Mouse (Mus musculus) frontal cortex, adult 2 months (tissue): Measurements from ENCODE around the gene Ralgps1. TPM values are rescaled to one million over a fixed set of nuclear protein-coding genes. Genes with fewer than 3 reads are reported as not detected.
"Not testable (repeated sequence)": the region's sequence is repeated elsewhere in the genome, so short reads cannot be mapped to it uniquely, and the experiment has no call there.

ENCODE experiments used
- DNase-seq, 2 experiments: peaks; one replicate each; pipeline ENCODE4 v3.0.0; 2022; ENCODE audit warnings: low spot score in 1 of 2; ENCODE audit errors: extremely low spot score in 1 of 2
- polyA plus RNA-seq: library from polyadenylated mRNA; depleted of rRNA; stranded (reverse); fragments of >200 nt; gene quantifications from 2 replicates; pipeline ENCODE4 v1.2.3, GENCODE M21; 2012; rRNA removed

Ralgps1 gene
- polyA plus RNA-seq, 1 experiment: 63.9 TPM

GRCm38 (mm10) chr2:33090620-33091520 lies 280.4 kb downstream of the Ralgps1 start:
- DNase-seq: peak; percentile 29 to 61

- not testable (repeated sequence) for DNase-seq
These were observed 281.3 kb downstream of the Ralgps1 start for GRCm38 (mm10) chr2:33090033-33090400.

GRCm38 (mm10) chr2:33089356-33090032 lies 281.8 kb downstream of the Ralgps1 start:
- DNase-seq: no peak

GRCm38 (mm10) chr2:33086671-33087363 lies 284.5 kb downstream of the Ralgps1 start:
- DNase-seq: peak in 1 of 2 experiments; percentile 44

- DNase-seq: no peak
These were observed 285.2 kb downstream of the Ralgps1 start for GRCm38 (mm10) chr2:33086016-33086596.

- no peak for DNase-seq
These were observed 287.1 kb downstream of the Ralgps1 start for GRCm38 (mm10) chr2:33084221-33084620.

Other genes starting within 250 kb of the Ralgps1 start
- 66.9 and 76.2 TPM in 2 replicates for gene Garnl3, start 239.8 kb downstream of the Ralgps1 start, polyA plus RNA-seq
- gene Angptl2, start 155.4 kb downstream of the Ralgps1 start, polyA plus RNA-seq: 4.6 and 7.2 TPM in 2 replicates
- gene Zbtb34, start 59.8 kb upstream of the Ralgps1 start, polyA plus RNA-seq: 16.0 and 17.5 TPM in 2 replicates
- gene Zbtb43, start 97.1 kb upstream of the Ralgps1 start, polyA plus RNA-seq: 22.9 and 23.5 TPM in 2 replicates